Mouse (Mus musculus) heart, embryonic 13.5 days (tissue): Measurements from ENCODE around the gene Lrrc4b. TPM values are rescaled to one million over a fixed set of nuclear protein-coding genes. Genes with fewer than 3 reads are reported as not detected.

Source experiments
- ATAC-seq: fragments of 200-750 bp; cut with Nextera tagmentation; 2 replicates; pipeline ENCODE4 v1.8.0; 2017; ENCODE audit warnings: moderate TSS enrichment; ENCODE audit not compliant: insufficient number of reproducible peaks, low FRiP score, low TSS enrichment; ENCODE audit errors: extremely low read depth
- H3K27ac ChIP-seq: fragments of 300-500 bp; sonication (generic); replicated peaks from 2 replicates; pipeline ENCODE4 v1.5.1; 2015; ENCODE audit warnings: moderate library complexity, mild to moderate bottlenecking, inconsistent platforms
- H3K27me3 ChIP-seq: fragments of 300-500 bp; sonication (generic); replicated peaks from 2 replicates; pipeline ENCODE4 v1.6.1; 2015; ENCODE audit warnings: mild to moderate bottlenecking, inconsistent platforms
- H3K36me3 ChIP-seq: fragments of 300-500 bp; sonication (generic); 2 replicates; pipeline ENCODE4 v1.6.1; 2015; ENCODE audit warnings: mild to moderate bottlenecking, inconsistent platforms
- H3K4me1 ChIP-seq: fragments of 300-500 bp; sonication (generic); 2 replicates; pipeline ENCODE4 v1.6.1; 2015; ENCODE audit warnings: inconsistent platforms
- H3K4me2 ChIP-seq: fragments of 300-500 bp; sonication (generic); 2 replicates; pipeline ENCODE4 v1.6.1; 2015; ENCODE audit warnings: inconsistent platforms, mild to moderate bottlenecking, moderate library complexity
- H3K4me3 ChIP-seq: fragments of 300-500 bp; sonication (generic); 2 replicates; pipeline ENCODE4 v1.5.1; 2015; ENCODE audit warnings: moderate library complexity, mild to moderate bottlenecking, inconsistent platforms
- H3K9ac ChIP-seq: fragments of 300-500 bp; sonication (generic); 2 replicates; pipeline ENCODE4 v1.6.1; 2015; ENCODE audit warnings: inconsistent platforms, mild to moderate bottlenecking, moderate library complexity
- H3K9me3 ChIP-seq: fragments of 300-500 bp; sonication (generic); 2 replicates; pipeline ENCODE4 v1.6.1; 2016; ENCODE audit warnings: inconsistent platforms
- WGBS: fragments of 180-500 bp; shearing (Covaris S2); methylation state at CpG from one replicate; pipeline ENCODE4 v1.1.7; 2015; ENCODE audit warnings: mixed read lengths; 5-methylcytosine and 5-hydroxymethylcytosine counted together
- microRNA-seq: library from miRNA; unstranded; fragments of <30 nt; microRNA quantifications from one replicate; pipeline ENCODE4, GENCODE M21; 2016
- polyA plus RNA-seq: library from polyadenylated mRNA; unstranded; fragments of >200 nt; fragmentation: Nextera tagmentation; extraction: Ambion mirVana; gene quantifications from 2 replicates; pipeline ENCODE4 v1.2.1, GENCODE M21; 2015

The Lrrc4b gene
- polyA plus RNA-seq, 1 experiment from 2014 or later, result 1.6 TPM

GRCm38 (mm10) chr7:44501563-44502115 lies 72.8 kb downstream of the Lrrc4b start:
- Histone ChIP-seq H3K4me3 (no peak overlapping the region), H3K4me1 (peaks cover 8% of the 10 kb centered on the region), H3K27me3 (peaks cover 39% of the 10 kb centered on the region), H3K9ac (no peak overlapping the region), H3K27ac (no peak overlapping the region), H3K9me3 (no peaks in the 10 kb centered on the region), H3K4me2 (no peak overlapping the region), H3K36me3 (no peaks in the 10 kb centered on the region; the same call in 1 of the 2 replicates)
- ATAC-seq, result no peak
- 35% methylated on average over 5 of the region's 5 CpGs for WGBS

GRCm38 (mm10) chr7:44507491-44507890 lies 78.7 kb downstream of the Lrrc4b start:
- no peak for ATAC-seq
- no peak overlapping the region for H3K4me3 ChIP-seq
- no peaks in the 10 kb centered on the region for H3K36me3 ChIP-seq
- no peaks in the 10 kb centered on the region for H3K4me1 ChIP-seq
- no peak overlapping the region for H3K9ac ChIP-seq
- no peak overlapping the region for H3K27ac ChIP-seq
- peaks cover 39% of the 10 kb centered on the region for H3K27me3 ChIP-seq
- H3K9me3 ChIP-seq, result no peaks in the 10 kb centered on the region
- H3K4me2 ChIP-seq, result no peak overlapping the region

Small RNA genes within 50 kb of the gene (microRNA-seq; reads per million reads assigned to microRNA genes)
- gene Mir7052, result 0.61 reads per million

Other genes with a start within 250 kb of the Lrrc4b start
- not detected in 2 replicates for gene Klk1b24, start 240.8 kb upstream of the Lrrc4b start, polyA plus RNA-seq
- not detected in 2 replicates for gene Klk1b3, start 230.8 kb upstream of the Lrrc4b start, polyA plus RNA-seq
- gene Klk1b4, start 221.6 kb upstream of the Lrrc4b start, polyA plus RNA-seq, result not detected in 2 replicates
- gene Klk1b5, start 213.1 kb upstream of the Lrrc4b start, polyA plus RNA-seq, result not detected in 2 replicates
- gene Klk1, start 203.7 kb upstream of the Lrrc4b start, polyA plus RNA-seq, result not detected in 2 replicates
- 0.09 TPM in 1 of 2 replicates, not detected in the other for gene Gm36864, start 192.8 kb upstream of the Lrrc4b start, polyA plus RNA-seq
- gene 1700028J19Rik, start 182.3 kb upstream of the Lrrc4b start, polyA plus RNA-seq, result 0.79 and 0.93 TPM in 2 replicates
- 85.1 and 87.1 TPM in 2 replicates for gene 2410002F23Rik, start 182.3 kb upstream of the Lrrc4b start, polyA plus RNA-seq
- gene Acp4, start 171.6 kb upstream of the Lrrc4b start, polyA plus RNA-seq, result not detected in 2 replicates
- gene Gm15517, start 167.6 kb upstream of the Lrrc4b start, polyA plus RNA-seq, result not detected in 2 replicates
- 0.67 and 0.71 TPM in 2 replicates for gene Clec11a, start 122.1 kb upstream of the Lrrc4b start, polyA plus RNA-seq
- gene Shank1, start 118.8 kb upstream of the Lrrc4b start, polyA plus RNA-seq, result 0.62 and 0.80 TPM in 2 replicates
- 0.53 and 0.62 TPM in 2 replicates for gene Syt3, start 44.9 kb upstream of the Lrrc4b start, polyA plus RNA-seq
- gene 1700008O03Rik, start 43.2 kb upstream of the Lrrc4b start, polyA plus RNA-seq, result 0.35 and 0.45 TPM in 2 replicates
- 0.70 and 1.4 TPM in 2 replicates for gene Aspdh, start 36.4 kb downstream of the Lrrc4b start, polyA plus RNA-seq
- gene Josd2, start 39.0 kb downstream of the Lrrc4b start, polyA plus RNA-seq, result 138 and 158 TPM in 2 replicates
- 88.2 and 93.2 TPM in 2 replicates for gene Emc10, start 67.5 kb downstream of the Lrrc4b start, polyA plus RNA-seq
- gene Fam71e1, start 67.6 kb downstream of the Lrrc4b start, polyA plus RNA-seq, result 8.5 and 9.1 TPM in 2 replicates
- gene Mybpc2, start 95.6 kb downstream of the Lrrc4b start, polyA plus RNA-seq, result 2.2 and 2.4 TPM in 2 replicates
- gene Spib, start 103.1 kb downstream of the Lrrc4b start, polyA plus RNA-seq, result 0.05 and 0.13 TPM in 2 replicates
- 56.1 and 58.7 TPM in 2 replicates for gene Pold1, start 119.8 kb downstream of the Lrrc4b start, polyA plus RNA-seq
- gene Nr1h2, start 124.9 kb downstream of the Lrrc4b start, polyA plus RNA-seq, result 53.5 and 58.3 TPM in 2 replicates
- gene Napsa, start 143.4 kb downstream of the Lrrc4b start, polyA plus RNA-seq, result 0.39 and 0.43 TPM in 2 replicates
- gene Kcnc3, start 161.6 kb downstream of the Lrrc4b start, polyA plus RNA-seq, result 0.05 and 0.17 TPM in 2 replicates
- 0.59 and 0.99 TPM in 2 replicates for gene Myh14, start 241.8 kb downstream of the Lrrc4b start, polyA plus RNA-seq